Mouse (Mus musculus) effector memory CD4-positive, alpha-beta T cell, adult 7 months (primary cell): ENCODE results near the gene Stag1. TPM values are rescaled to one million over a fixed set of nuclear protein-coding genes. Genes with fewer than 3 reads are reported as not detected.

Source experiments
- polyA plus RNA-seq: library from polyadenylated mRNA; unstranded; fragments of 100-300 nt; shearing (Covaris generic); gene quantifications from one replicate; pipeline ENCODE4 v1.2.1, GENCODE M21; 2017

Gene Stag1
- 104 TPM for polyA plus RNA-seq

GRCm38 (mm10) chr9:100597546-100597945 is at the start of gene Stag1:
Stag1 (plus strand) TSS chr9:100597798.

DNA sequence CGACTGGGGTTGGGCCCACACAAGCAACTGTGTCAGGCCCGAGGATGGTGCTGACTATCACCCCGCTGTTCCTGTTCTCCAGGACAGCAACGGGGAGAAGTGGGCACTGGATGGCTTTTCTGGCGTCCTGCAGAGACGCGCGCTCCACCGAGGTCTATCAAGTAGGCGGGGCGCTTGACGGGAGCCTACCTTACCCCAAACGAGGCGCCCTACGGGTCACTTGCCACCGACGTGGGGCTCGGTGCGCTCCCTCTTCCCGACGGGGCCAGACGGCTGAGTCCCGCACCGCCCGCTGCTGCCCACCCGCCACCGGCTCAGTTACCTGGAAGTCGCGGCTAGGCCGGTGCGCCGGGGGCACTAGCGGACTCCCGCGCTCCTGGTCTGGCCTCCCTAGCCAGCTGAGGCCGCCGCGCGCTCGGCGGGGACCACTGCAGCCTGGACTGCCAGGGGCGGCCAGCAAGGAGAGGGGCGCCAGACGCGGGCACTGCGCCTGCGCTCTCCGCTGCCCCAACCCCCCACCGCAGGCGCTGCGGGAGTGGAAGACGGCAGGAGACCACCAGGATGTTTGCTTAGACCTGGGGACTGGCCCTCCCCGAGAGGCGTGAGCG is 26.9 kb upstream of the Stag1 start, which contains the start of gene Slc35g2:
Gene Slc35g2, minus strand, starts transcription at position 465 of the 608 bp plus-strand sequence.

Other genes with a start within 250 kb of the Stag1 start
- 3.7 TPM for gene Il20rb, start 111.0 kb upstream of the Stag1 start, polyA plus RNA-seq
- gene Nck1, start 51.7 kb upstream of the Stag1 start, polyA plus RNA-seq, result 104 TPM
- gene Slc35g2, start 26.7 kb upstream of the Stag1 start, polyA plus RNA-seq, result 0.72 TPM